Mouse (Mus musculus) heart, embryonic 11.5 days (tissue): ENCODE measurements at regions not wholly inside any gene's neighbourhood (a gene's known extent, or its start where the extent isn't known, plus 50 kb on each side); places are given as distances from the start of the nearest gene placed in this dataset.
A peak's percentile ranks its signal among the peaks of the same experiment; 100 is the strongest.

Source experiments
- ATAC-seq: fragments of 200-750 bp; cut with Nextera tagmentation; replicated peaks from 2 replicates; pipeline ENCODE4 v1.8.0; 2017; ENCODE audit warnings: moderate library complexity; ENCODE audit not compliant: insufficient number of reproducible peaks, low FRiP score, low TSS enrichment
- H3K27ac ChIP-seq: fragments of 300-500 bp; sonication (generic); 2 replicates; pipeline ENCODE4 v1.5.1; 2014; ENCODE audit warnings: mild to moderate bottlenecking, low read depth, low read length
- H3K27me3 ChIP-seq: fragments of 300-500 bp; sonication (generic); 2 replicates; pipeline ENCODE4 v1.6.1; 2014; ENCODE audit warnings: mild to moderate bottlenecking, low read length, mixed read lengths; ENCODE audit not compliant: control insufficient read depth, insufficient read depth
- H3K36me3 ChIP-seq: fragments of 300-500 bp; sonication (generic); 2 replicates; pipeline ENCODE4 v1.6.1; 2014; ENCODE audit warnings: mild to moderate bottlenecking, low read length, moderate library complexity, mixed read lengths; ENCODE audit not compliant: control insufficient read depth, insufficient read depth
- H3K4me1 ChIP-seq: fragments of 300-500 bp; sonication (generic); 2 replicates; pipeline ENCODE4 v1.6.1; 2014; ENCODE audit warnings: low read length; ENCODE audit not compliant: control insufficient read depth, insufficient read depth
- H3K4me2 ChIP-seq: fragments of 300-500 bp; sonication (generic); 2 replicates; pipeline ENCODE4 v1.6.1; 2014; ENCODE audit warnings: mild to moderate bottlenecking, moderate library complexity
- H3K4me3 ChIP-seq: fragments of 300-500 bp; sonication (generic); 2 replicates; pipeline ENCODE4 v1.5.1; 2014; ENCODE audit warnings: low read depth, low read length
- H3K9ac ChIP-seq: fragments of 300-500 bp; sonication (generic); 2 replicates; pipeline ENCODE4 v1.6.1; 2014; ENCODE audit warnings: mild to moderate bottlenecking, low read depth, low read length, moderate library complexity
- H3K9me3 ChIP-seq: fragments of 300-500 bp; sonication (generic); replicated peaks from 2 replicates; pipeline ENCODE4 v1.6.1; 2016; ENCODE audit warnings: low read length; ENCODE audit not compliant: control insufficient read depth
- WGBS: fragments of 180-500 bp; shearing (Covaris S2); extraction: QIAGEN DNeasy Blood & Tissue Kit; methylation state at CpG from one replicate; pipeline ENCODE4 v1.1.7; 2014; ENCODE audit not compliant: insufficient replicate concordance; 5-methylcytosine and 5-hydroxymethylcytosine counted together

DNA sequence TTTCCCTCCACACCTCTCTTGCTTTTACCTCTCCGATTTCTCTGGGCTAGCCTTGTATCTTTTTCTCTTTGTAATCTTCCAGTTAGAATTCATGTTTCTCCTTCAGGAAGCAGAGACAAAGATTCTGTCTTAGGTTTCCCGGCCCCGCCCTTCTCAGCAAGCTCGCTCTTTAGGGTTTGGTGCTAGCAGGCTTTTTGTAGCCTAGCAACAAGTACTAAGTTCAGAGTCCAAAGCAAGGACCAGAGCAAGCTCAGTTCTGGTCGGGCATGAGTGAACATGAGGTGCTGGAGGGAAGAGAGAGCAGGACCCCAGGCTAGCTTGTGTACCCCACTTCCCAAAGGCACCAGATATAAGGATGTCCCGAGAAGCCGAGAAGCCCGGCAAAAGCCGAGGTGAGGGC lies 70.0 kb upstream of the 4931429L15Rik start:
- no peak for ATAC-seq
- H3K36me3 ChIP-seq: no peaks in the 10 kb centered on the region
- H3K9ac ChIP-seq: 0 out of 2 replicates have a peak overlapping the region, but pooled peaks have one; percentile 43
- WGBS: 9% methylated on average over 9 of the region's 9 CpGs
- H3K9me3 ChIP-seq: peaks cover 4% of the 10 kb centered on the region; the same call in 1 of the 2 replicates
- H3K27ac ChIP-seq: no peak overlapping the region
- H3K27me3 ChIP-seq: peaks cover 53% of the 10 kb centered on the region
- H3K4me3 ChIP-seq: peak overlapping the region; percentile 43
- H3K4me1 ChIP-seq: 0 out of 2 replicates have a peak, but pooled peaks cover 2% of the 10 kb centered on the region
- peak overlapping the region; percentile 62 for H3K4me2 ChIP-seq

DNA sequence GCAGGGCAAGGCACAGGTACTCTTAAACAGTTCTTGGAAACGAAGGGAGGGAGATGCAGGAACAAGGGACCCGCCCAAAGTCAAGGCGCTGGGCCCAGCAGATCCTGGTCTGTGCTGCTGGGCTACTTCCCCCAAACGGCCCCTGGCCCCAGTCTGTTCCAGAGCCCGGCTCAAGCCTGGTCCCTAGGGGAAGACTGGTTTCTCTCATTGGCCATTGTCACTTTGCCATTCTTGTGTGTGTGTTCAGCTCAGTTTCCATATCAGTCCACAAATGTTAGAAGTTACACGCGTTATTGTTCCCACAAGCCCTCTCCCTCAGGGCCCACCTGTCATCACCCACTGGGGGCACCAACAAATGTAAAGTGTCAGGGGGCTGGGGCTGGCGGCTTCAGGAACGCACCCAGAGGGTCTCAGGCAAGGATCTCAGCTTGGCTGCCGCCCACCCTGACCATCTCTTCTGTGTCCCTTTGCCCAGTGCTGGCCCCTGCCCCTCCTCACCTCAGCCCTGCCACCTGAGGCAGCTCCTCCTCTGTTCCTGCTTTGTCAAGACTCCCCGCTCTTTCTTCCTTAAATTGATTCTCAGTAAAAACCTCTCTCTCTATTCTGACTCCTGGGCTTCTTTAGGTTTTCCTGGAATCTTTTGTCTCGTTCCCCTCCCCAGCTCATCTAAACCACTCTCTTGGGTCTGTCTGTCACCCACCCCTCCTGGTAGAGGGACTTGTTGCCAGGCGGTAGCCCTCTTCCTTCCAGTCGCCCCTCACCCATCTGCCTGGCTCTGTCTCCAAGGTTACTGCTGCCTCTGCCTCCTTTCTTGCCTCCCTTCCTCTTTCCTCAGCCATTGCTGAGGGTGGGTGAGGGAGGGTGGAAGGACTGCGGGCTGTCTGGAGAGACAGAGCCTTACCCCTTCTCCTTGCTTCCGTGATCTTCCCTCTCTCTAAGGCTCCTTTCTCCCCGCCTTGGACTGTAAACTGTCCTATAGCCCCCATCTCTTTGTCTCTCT lies 69.2 kb upstream of the 4931429L15Rik start:
- Histone ChIP-seq H3K4me2 (peak overlapping the region; percentile 62), H3K27me3 (peaks cover 46% of the 10 kb centered on the region), H3K36me3 (no peaks in the 10 kb centered on the region), H3K4me1 (0 out of 2 replicates have a peak, but pooled peaks cover 2% of the 10 kb centered on the region), H3K9ac (no peak overlapping the region), H3K27ac (no peak overlapping the region), H3K9me3 (peaks cover 4% of the 10 kb centered on the region; the same call in 1 of the 2 replicates), H3K4me3 (peak overlapping the region; percentile 43)
- 25% methylated on average over 17 of the region's 17 CpGs for WGBS
- ATAC-seq: no peak

DNA sequence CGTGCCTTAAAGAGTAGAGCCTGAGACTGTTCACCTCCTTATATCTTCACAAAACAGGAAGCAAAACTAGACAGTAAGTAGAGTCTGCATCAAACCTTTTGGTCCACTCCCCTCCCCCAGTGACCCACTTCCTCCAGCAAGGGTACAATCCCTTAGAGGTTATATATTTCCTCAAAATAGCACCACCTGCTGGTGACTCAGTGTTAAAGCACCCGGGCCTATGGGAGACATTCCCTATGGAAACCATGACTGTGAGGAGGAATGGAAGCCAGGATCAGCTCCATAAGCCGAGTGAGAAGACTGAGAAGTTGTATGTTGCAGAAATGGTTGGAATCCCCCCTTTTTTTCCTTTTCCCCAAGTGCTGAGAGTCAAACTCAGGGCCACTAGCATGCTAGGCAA lies 66.5 kb upstream of the 4931429L15Rik start:
- peaks cover 4% of the 10 kb centered on the region; the same call in 1 of the 2 replicates for H3K9me3 ChIP-seq
- H3K9ac ChIP-seq: no peak overlapping the region
- 89% methylated on average over 3 of the region's 3 CpGs for WGBS
- no peak overlapping the region for H3K27ac ChIP-seq
- peaks cover 27% of the 10 kb centered on the region for H3K27me3 ChIP-seq
- 0 out of 2 replicates have a peak, but pooled peaks cover 2% of the 10 kb centered on the region for H3K4me1 ChIP-seq
- no peak for ATAC-seq
- no peaks in the 10 kb centered on the region for H3K36me3 ChIP-seq
- no peak overlapping the region for H3K4me2 ChIP-seq
- H3K4me3 ChIP-seq: no peak overlapping the region

DNA sequence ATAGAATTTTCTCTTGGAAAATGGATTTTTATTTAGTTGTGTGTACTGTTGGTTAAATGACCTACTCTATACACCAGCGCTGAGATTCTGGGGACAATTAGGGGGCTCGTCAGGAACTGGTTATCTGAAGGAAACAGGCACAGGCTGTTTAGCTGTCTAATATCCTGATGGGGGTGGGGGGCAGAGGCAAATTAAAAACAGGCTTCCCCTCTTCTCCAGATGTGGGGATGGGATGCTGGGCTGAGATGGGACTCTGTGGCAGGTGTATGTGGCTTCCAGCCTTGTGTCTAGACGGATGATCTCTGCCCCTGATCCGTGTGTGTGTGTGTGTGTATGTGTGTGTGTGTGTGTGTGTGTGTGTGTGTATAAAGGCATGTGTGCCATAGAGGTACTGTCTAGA lies 61.6 kb upstream of the 4931429L15Rik start:
- Histone ChIP-seq H3K4me2 (no peak overlapping the region), H3K9me3 (peaks cover 3% of the 10 kb centered on the region; the same call in 1 of the 2 replicates), H3K4me1 (no peaks in the 10 kb centered on the region), H3K9ac (no peak overlapping the region), H3K4me3 (no peak overlapping the region), H3K36me3 (no peaks in the 10 kb centered on the region), H3K27me3 (peaks cover 3% of the 10 kb centered on the region; the same call in 1 of the 2 replicates), H3K27ac (no peak overlapping the region)
- ATAC-seq: peak; percentile 35; the same call in 1 of the 2 replicates
- WGBS: 46% methylated on average over 4 of the region's 4 CpGs

DNA sequence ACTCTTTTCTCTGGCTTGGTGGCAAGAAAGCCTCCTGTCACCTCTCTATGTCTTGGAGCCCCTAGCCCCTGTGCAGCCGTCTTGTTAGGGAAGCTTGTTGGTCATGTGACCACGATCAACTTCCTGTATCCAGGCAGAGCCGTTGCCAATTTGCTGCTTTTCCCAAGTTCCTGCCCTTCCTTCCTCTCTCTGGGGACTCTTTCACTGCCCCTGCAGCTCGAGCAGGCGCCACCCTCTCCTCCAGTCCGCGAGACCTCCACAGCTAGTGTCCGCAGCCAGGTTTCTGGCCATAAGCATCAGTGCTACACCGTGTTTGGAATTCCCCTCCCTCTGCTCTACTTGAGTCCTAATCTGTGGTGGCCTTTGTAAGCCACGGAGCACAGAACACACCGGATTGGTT lies 59.7 kb upstream of the 4931429L15Rik start:
- no peak overlapping the region for H3K4me2 ChIP-seq
- no peaks in the 10 kb centered on the region for H3K4me1 ChIP-seq
- no peaks in the 10 kb centered on the region for H3K36me3 ChIP-seq
- no peaks in the 10 kb centered on the region for H3K9me3 ChIP-seq
- WGBS: 62% methylated on average over 11 of the region's 11 CpGs
- no peak for ATAC-seq
- no peak overlapping the region for H3K9ac ChIP-seq
- H3K4me3 ChIP-seq: no peak overlapping the region
- H3K27ac ChIP-seq: no peak overlapping the region
- H3K27me3 ChIP-seq: peaks cover 3% of the 10 kb centered on the region; the same call in 1 of the 2 replicates

DNA sequence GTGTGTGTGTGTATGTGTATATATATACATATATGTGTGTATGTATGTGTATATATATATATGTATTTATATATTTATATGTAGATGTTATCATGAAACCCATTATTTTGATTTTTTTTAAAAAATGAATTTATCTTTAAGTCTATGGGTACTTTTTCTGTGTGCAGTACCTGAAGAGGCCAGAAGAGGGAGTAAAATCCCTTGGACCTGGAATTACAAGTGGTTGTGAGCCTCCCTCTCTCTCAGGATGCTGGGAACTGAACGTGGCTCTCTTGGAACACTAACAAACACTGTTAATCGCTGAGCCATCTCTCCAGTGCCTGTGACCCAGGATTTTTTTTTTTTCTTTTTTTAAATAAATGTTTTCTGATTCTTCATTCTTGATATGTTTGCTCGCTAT lies 58.6 kb upstream of the 4931429L15Rik start:
- H3K4me1 ChIP-seq: no peaks in the 10 kb centered on the region
- 75% methylated on average over 3 of the region's 3 CpGs for WGBS
- no peaks in the 10 kb centered on the region for H3K36me3 ChIP-seq
- H3K4me3 ChIP-seq: no peak overlapping the region
- no peaks in the 10 kb centered on the region for H3K9me3 ChIP-seq
- no peak overlapping the region for H3K9ac ChIP-seq
- no peak overlapping the region for H3K4me2 ChIP-seq
- H3K27ac ChIP-seq: no peak overlapping the region
- H3K27me3 ChIP-seq: peaks cover 3% of the 10 kb centered on the region
- ATAC-seq: no peak
